Mouse (Mus musculus) left cerebral cortex, adult 8-10 months (tissue): ENCODE data around the gene Timeless. TPM values are rescaled to one million over a fixed set of nuclear protein-coding genes. Genes with fewer than 3 reads are reported as not detected.
A peak's percentile ranks its signal among the peaks of the same experiment; 100 is the strongest.
"Not testable (repeated sequence)": the region's sequence is repeated elsewhere in the genome, so short reads cannot be mapped to it uniquely, and the experiment has no call there.

Source experiments
- DNase-seq, 2 experiments: peaks; one replicate each; pipeline ENCODE4 v3.0.0; 2022; ENCODE audit warnings: low spot score in 2 of 2
- total RNA-seq, 4 experiments: library from RNA; stranded (reverse); gene quantifications; 2 replicates each; pipeline ENCODE4 v1.2.4; 2022

Timeless gene
- total RNA-seq, 4 experiments from 2014 or later = 6.4 to 9.9 (median 7.8) TPM

- no peak for DNase-seq
These were observed 24.1 kb downstream of the Timeless start for GRCm38 (mm10) chr10:128255925-128256324.

- DNase-seq = no peak
These were observed 24.5 kb downstream of the Timeless start for GRCm38 (mm10) chr10:128256328-128256727.

GRCm38 (mm10) chr10:128258953-128259352 is 27.1 kb downstream of the Timeless start:
- no peak for DNase-seq

- DNase-seq = no peak
These were observed 28.1 kb downstream of the Timeless start for GRCm38 (mm10) chr10:128259946-128260345.

GRCm38 (mm10) chr10:128260376-128260775 is 28.5 kb downstream of the Timeless start:
- DNase-seq = not testable (repeated sequence)

- no peak for DNase-seq
These were observed 30.4 kb downstream of the Timeless start for GRCm38 (mm10) chr10:128262300-128262699.

GRCm38 (mm10) chr10:128263393-128264310 is 31.8 kb downstream of the Timeless start:
- no peak for DNase-seq

GRCm38 (mm10) chr10:128268371-128268770 is 36.5 kb downstream of the Timeless start, which contains the start of gene Apof:
Gene Apof (plus strand): TSS chr10:128268671.
- DNase-seq = no peak

- no peak for DNase-seq
These were observed 37.5 kb downstream of the Timeless start for GRCm38 (mm10) chr10:128269206-128269910.

GRCm38 (mm10) chr10:128270287-128270841 is 38.5 kb downstream of the Timeless start, which contains the start of gene Stat2:
Gene Stat2 (plus strand): TSS chr10:128270559.
- peak; percentile 85 to 98 for DNase-seq

GRCm38 (mm10) chr10:128270866-128271265 is 39.0 kb downstream of the Timeless start:
- DNase-seq = no peak

GRCm38 (mm10) chr10:128271883-128272282 is 40.0 kb downstream of the Timeless start:
- DNase-seq = no peak

- not testable (repeated sequence) for DNase-seq
These were observed 41.1 kb downstream of the Timeless start for GRCm38 (mm10) chr10:128272819-128273439.

- DNase-seq = not testable (repeated sequence)
These were observed 43.5 kb downstream of the Timeless start for GRCm38 (mm10) chr10:128275374-128275773.

- DNase-seq = no peak
These were observed 46.3 kb downstream of the Timeless start for GRCm38 (mm10) chr10:128278158-128278557.

- no peak for DNase-seq
These were observed 49.1 kb downstream of the Timeless start for GRCm38 (mm10) chr10:128280943-128281342.

- no peak for DNase-seq
These were observed 49.8 kb downstream of the Timeless start for GRCm38 (mm10) chr10:128281682-128282081.

- no peak for DNase-seq
These were observed 51.1 kb downstream of the Timeless start for GRCm38 (mm10) chr10:128282886-128283450.

- peak in 1 of 2 experiments; percentile 48 for DNase-seq
These were observed 52.0 kb downstream of the Timeless start for GRCm38 (mm10) chr10:128283604-128284579.

GRCm38 (mm10) chr10:128290594-128290993 is 58.7 kb downstream of the Timeless start:
- DNase-seq = not testable (repeated sequence)
